Mouse (Mus musculus) midbrain, postnatal 0 days (tissue): ENCODE data around the gene Ccdc169. TPM values are rescaled to one million over a fixed set of nuclear protein-coding genes. Genes with fewer than 3 reads are reported as not detected.

ENCODE experiments used
- ATAC-seq: fragments of 200-750 bp; cut with Nextera tagmentation; 2 replicates; pipeline ENCODE4 v1.8.0; 2017; ENCODE audit warnings: moderate number of reproducible peaks, mild to moderate bottlenecking, moderate TSS enrichment, moderate library complexity; ENCODE audit not compliant: low FRiP score
- DNase-seq: peaks from one replicate; pipeline ENCODE4 v3.0.0-alpha.2; 2015; ENCODE audit warnings: low spot score
- H3K27ac ChIP-seq: fragments of 300-500 bp; sonication (generic); 2 replicates; pipeline ENCODE4 v1.5.1; 2014; ENCODE audit warnings: low read depth, mild to moderate bottlenecking, low read length, mixed read lengths
- H3K27me3 ChIP-seq: fragments of 300-500 bp; sonication (generic); 2 replicates; pipeline ENCODE4 v1.6.1; 2014; ENCODE audit warnings: low read length, control low read depth, mixed read lengths; ENCODE audit not compliant: insufficient read depth
- H3K36me3 ChIP-seq: fragments of 300-500 bp; sonication (generic); 2 replicates; pipeline ENCODE4 v1.6.1; 2014; ENCODE audit warnings: low read length, control low read depth, mixed read lengths; ENCODE audit not compliant: insufficient read depth
- H3K4me1 ChIP-seq: fragments of 300-500 bp; sonication (generic); 2 replicates; pipeline ENCODE4 v1.6.1; 2014; ENCODE audit warnings: mild to moderate bottlenecking, control low read depth, antibody characterized with exemption, low read length, mixed read lengths; ENCODE audit not compliant: insufficient read depth
- H3K4me2 ChIP-seq: fragments of 300-500 bp; sonication (generic); 2 replicates; pipeline ENCODE4 v1.6.1; 2014; ENCODE audit warnings: low read depth, mild to moderate bottlenecking, low read length, mixed read lengths; ENCODE audit not compliant: poor library complexity, severe bottlenecking
- H3K4me3 ChIP-seq: fragments of 300-500 bp; sonication (generic); 2 replicates; pipeline ENCODE4 v1.5.1; 2014; ENCODE audit warnings: low read depth, mild to moderate bottlenecking, low read length, moderate library complexity
- H3K9ac ChIP-seq: fragments of 300-500 bp; sonication (generic); replicated peaks from 2 replicates; pipeline ENCODE4 v1.6.1; 2014; ENCODE audit warnings: mild to moderate bottlenecking, low read length, moderate library complexity, mixed read lengths; ENCODE audit not compliant: poor library complexity, severe bottlenecking
- H3K9me3 ChIP-seq: fragments of 300-500 bp; sonication (generic); 2 replicates; pipeline ENCODE4 v1.6.1; 2016; ENCODE audit warnings: low read length, control low read depth
- CTCF ChIP-seq: IDR thresholded peaks from 2 replicates; pipeline ENCODE4 v1.5.1; 2016; ENCODE audit warnings: antibody characterized with exemption, mild to moderate bottlenecking
- WGBS: fragments of 180-500 bp; shearing (Covaris S2); extraction: QIAGEN DNeasy Blood & Tissue Kit; methylation state at CpG from one replicate; pipeline ENCODE4 v1.1.7; 2014; 5-methylcytosine and 5-hydroxymethylcytosine counted together
- polyA plus RNA-seq: library from polyadenylated mRNA; unstranded; fragments of >200 nt; fragmentation: Nextera tagmentation; extraction: Ambion mirVana; gene quantifications from 2 replicates; pipeline ENCODE4 v1.2.1, GENCODE M21; 2015
- total RNA-seq: library from RNA; depleted of rRNA; stranded (reverse); fragments of >200 nt; gene quantifications from 2 replicates; pipeline ENCODE4 v1.2.3, GENCODE M21; 2014

Ccdc169 gene
- total and polyA plus RNA-seq, 2 experiments from 2014 or later: 0.05 to 0.11 TPM

GRCm38 (mm10) chr3:55129181-55129692, 7.9 kb upstream of the Ccdc169 start:
- no peak for ATAC-seq
- H3K9ac ChIP-seq: no peak overlapping the region
- peaks cover 54% of the 10 kb centered on the region for H3K36me3 ChIP-seq
- no peak overlapping the region for H3K4me2 ChIP-seq
- TF ChIP-seq CTCF: no peak
- no peak overlapping the region for H3K4me3 ChIP-seq
- H3K27me3 ChIP-seq: no peaks in the 10 kb centered on the region
- no peak overlapping the region for H3K27ac ChIP-seq
- 88% methylated on average over 4 of the region's 4 CpGs for WGBS
- no peaks in the 10 kb centered on the region for H3K9me3 ChIP-seq
- H3K4me1 ChIP-seq: no peaks in the 10 kb centered on the region
- no peak for DNase-seq

GRCm38 (mm10) chr3:55131576-55132233, 5.4 kb upstream of the Ccdc169 start:
- Histone ChIP-seq H3K36me3 (peaks cover 53% of the 10 kb centered on the region), H3K4me1 (no peaks in the 10 kb centered on the region), H3K27me3 (no peaks in the 10 kb centered on the region), H3K4me2 (no peak overlapping the region), H3K9ac (no peak overlapping the region), H3K27ac (no peak overlapping the region), H3K4me3 (no peak overlapping the region), H3K9me3 (no peaks in the 10 kb centered on the region)
- no peak for ATAC-seq
- WGBS: 89% methylated on average over 6 of the region's 6 CpGs
- DNase-seq: no peak
- TF ChIP-seq CTCF: no peak

- Histone ChIP-seq H3K4me3 (no peak overlapping the region), H3K27me3 (no peaks in the 10 kb centered on the region), H3K9ac (no peak overlapping the region), H3K36me3 (peaks cover 14% of the 10 kb centered on the region), H3K4me2 (no peak overlapping the region), H3K4me1 (no peaks in the 10 kb centered on the region), H3K9me3 (no peaks in the 10 kb centered on the region), H3K27ac (no peak overlapping the region)
- no peak for TF ChIP-seq CTCF
- 92% methylated on average over 12 of the region's 12 CpGs for WGBS
- DNase-seq (no peak), ATAC-seq (no peak)
These were observed 2.7 kb downstream of the Ccdc169 start for GRCm38 (mm10) chr3:55139837-55140236.

GRCm38 (mm10) chr3:55141401-55141800, 4.3 kb downstream of the Ccdc169 start:
- Histone ChIP-seq H3K4me2 (no peak overlapping the region), H3K9ac (no peak overlapping the region), H3K4me1 (no peaks in the 10 kb centered on the region), H3K9me3 (no peaks in the 10 kb centered on the region), H3K27me3 (no peaks in the 10 kb centered on the region), H3K4me3 (no peak overlapping the region), H3K36me3 (peaks cover 3% of the 10 kb centered on the region), H3K27ac (no peak overlapping the region)
- WGBS: 80% methylated on average over 2 of the region's 2 CpGs
- TF ChIP-seq CTCF: no peak
- ATAC-seq (no peak), DNase-seq (no peak)

DNA sequence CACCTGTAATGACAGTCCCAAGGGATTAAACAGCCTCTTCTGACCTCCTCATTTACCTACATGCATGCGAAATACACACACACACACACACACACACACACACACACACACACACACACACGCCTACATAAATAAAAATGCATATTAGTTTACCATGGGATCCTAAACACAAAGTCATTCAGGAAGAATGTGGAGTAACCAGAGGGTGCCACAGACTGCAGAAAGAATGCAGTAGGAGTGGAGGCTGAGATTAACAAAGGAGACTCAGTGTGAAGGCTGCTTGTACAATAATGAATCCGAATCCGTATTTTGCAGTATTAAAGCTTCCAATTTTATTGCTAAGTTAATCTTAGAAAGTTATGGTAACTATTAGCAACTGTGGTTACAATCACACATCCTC, 7.8 kb downstream of the Ccdc169 start:
- Histone ChIP-seq H3K4me1 (no peaks in the 10 kb centered on the region), H3K36me3 (no peaks in the 10 kb centered on the region), H3K4me3 (no peak overlapping the region), H3K4me2 (no peak overlapping the region), H3K9ac (no peak overlapping the region), H3K27ac (no peak overlapping the region), H3K9me3 (no peaks in the 10 kb centered on the region), H3K27me3 (no peaks in the 10 kb centered on the region)
- WGBS: 76% methylated on average over 4 of the region's 4 CpGs
- DNase-seq (no peak), ATAC-seq (no peak)
- TF ChIP-seq CTCF: no peak

GRCm38 (mm10) chr3:55146441-55146840, 9.3 kb downstream of the Ccdc169 start:
- Histone ChIP-seq H3K9me3 (no peaks in the 10 kb centered on the region), H3K4me2 (no peak overlapping the region), H3K9ac (no peak overlapping the region), H3K36me3 (no peaks in the 10 kb centered on the region), H3K27me3 (no peaks in the 10 kb centered on the region), H3K4me1 (no peaks in the 10 kb centered on the region), H3K27ac (no peak overlapping the region), H3K4me3 (no peak overlapping the region)
- WGBS: 78% methylated on average over 6 of the region's 6 CpGs
- no peak for ATAC-seq
- DNase-seq: no peak
- TF ChIP-seq CTCF: no peak
